Mouse (Mus musculus) left cerebral cortex, postnatal 25 days (tissue): ENCODE measurements around the gene Tmem222. TPM values are rescaled to one million over a fixed set of nuclear protein-coding genes. Genes with fewer than 3 reads are reported as not detected.
A peak's percentile ranks its signal among the peaks of the same experiment; 100 is the strongest.

Source experiments
- DNase-seq, 2 experiments: peaks; one replicate each; pipeline ENCODE4 v3.0.0; 2022; ENCODE audit warnings: low spot score in 2 of 2, mixed read lengths in 1 of 2
- intact Hi-C: fragments of 180-260 bp; cut with DNase I; formaldehyde crosslinking; loops from one replicate; pipeline ENCODE4 v1.15.1; 2025
- total RNA-seq, 2 experiments: library from RNA; stranded (reverse); gene quantifications; 2 replicates each; pipeline ENCODE4 v1.2.3; 2021

Tmem222 gene
- 10 to 100 TPM; 87.4 to 92.5 TPM for total RNA-seq

GRCm38 (mm10) chr4:133277104-133278026, at the start of gene Tmem222:
TSS of gene Tmem222 (minus strand) at chr4:133277792.
- peak; percentile 95 to 98 for DNase-seq
- intact Hi-C loops: loop anchor here (2.0 kb wide), 2 partner anchors 21 to 37 kb away; partner anchors contain the start of gene Map3k6

- intact Hi-C loops: no loop called here
- peak in 1 of 2 experiments; percentile 50 for DNase-seq
Measured at GRCm38 (mm10) chr4:133319667-133320066, 42.1 kb upstream of the Tmem222 start.

- no peak for DNase-seq
- intact Hi-C loops: no loop called here
Measured at GRCm38 (mm10) chr4:133315991-133316390, 38.4 kb upstream of the Tmem222 start.

GRCm38 (mm10) chr4:133314896-133315295, 37.3 kb upstream of the Tmem222 start:
- DNase-seq: no peak
- intact Hi-C loops: loop anchor here (5.0 kb wide), 1 partner anchor 102 kb away; no protein-coding TSS in a partner anchor

- DNase-seq: peak; percentile 84 to 93
- intact Hi-C loops: loop anchor here (1.0 to 5.0 kb wide), 3 partner anchors 31 to 141 kb away; no protein-coding TSS in a partner anchor
Measured at GRCm38 (mm10) chr4:133309948-133310347, 32.4 kb upstream of the Tmem222 start.

GRCm38 (mm10) chr4:133307331-133307730, 29.7 kb upstream of the Tmem222 start:
- peak in 1 of 2 experiments; percentile 59 for DNase-seq
- intact Hi-C loops: no loop called here

- no peak for DNase-seq
- intact Hi-C loops: no loop called here
Measured at GRCm38 (mm10) chr4:133305825-133306224, 28.2 kb upstream of the Tmem222 start.

- intact Hi-C loops: loop anchor here (5.0 kb wide), 1 partner anchor 362 kb away; no protein-coding TSS in a partner anchor
Measured at GRCm38 (mm10) chr4:133304770-133305169, 27.2 kb upstream of the Tmem222 start.

GRCm38 (mm10) chr4:133302668-133303067, 25.1 kb upstream of the Tmem222 start:
- DNase-seq: no peak
- intact Hi-C loops: loop anchor here (5.0 kb wide), 1 partner anchor 360 kb away; no protein-coding TSS in a partner anchor

More at GRCm38 (mm10) chr4:133304770-133305169, 27.2 kb upstream of the Tmem222 start:
- DNase-seq: no peak

- DNase-seq: peak; percentile 74 to 78
- intact Hi-C loops: loop anchor here (5.0 kb wide), 1 partner anchor 360 kb away; no protein-coding TSS in a partner anchor
Measured at GRCm38 (mm10) chr4:133301802-133302201, 24.2 kb upstream of the Tmem222 start.

GRCm38 (mm10) chr4:133300421-133300820, 22.8 kb upstream of the Tmem222 start:
- intact Hi-C loops: loop anchor here (5.0 kb wide), 1 partner anchor 358 kb away; no protein-coding TSS in a partner anchor
- peak in 1 of 2 experiments; percentile 44 for DNase-seq

GRCm38 (mm10) chr4:133299701-133300100, 22.1 kb upstream of the Tmem222 start:
- peak; percentile 67 to 89 for DNase-seq
- intact Hi-C loops: loop anchor here (1.0 to 5.0 kb wide), 5 partner anchors 23 to 357 kb away; partner anchors contain the start of genes Ahdc1 and Tmem222

- peak; percentile 78 to 96 for DNase-seq
- intact Hi-C loops: loop anchor here (1.0 to 5.0 kb wide), 4 partner anchors 22 to 287 kb away; partner anchors contain the start of genes Ahdc1 and Tmem222
Measured at GRCm38 (mm10) chr4:133298516-133299365, 21.1 kb upstream of the Tmem222 start.

GRCm38 (mm10) chr4:133297801-133298238, 20.2 kb upstream of the Tmem222 start:
- intact Hi-C loops: loop anchor here (1.0 to 5.0 kb wide), 4 partner anchors 21 to 241 kb away; partner anchors contain the start of gene Tmem222
- peak; percentile 87 to 92 for DNase-seq

- intact Hi-C loops: loop anchor here (1.0 to 5.0 kb wide), 3 partner anchors 65 to 240 kb away; no protein-coding TSS in a partner anchor
- DNase-seq: no peak
Measured at GRCm38 (mm10) chr4:133297360-133297759, 19.8 kb upstream of the Tmem222 start.

- DNase-seq: no peak
Measured at GRCm38 (mm10) chr4:133294084-133294483, 16.5 kb upstream of the Tmem222 start.

GRCm38 (mm10) chr4:133292901-133293843, 15.6 kb upstream of the Tmem222 start:
- intact Hi-C loops: no loop called here
- DNase-seq: no peak

More at GRCm38 (mm10) chr4:133294084-133294483, 16.5 kb upstream of the Tmem222 start:
- intact Hi-C loops: no loop called here

GRCm38 (mm10) chr4:133292405-133292804, 14.8 kb upstream of the Tmem222 start:
- intact Hi-C loops: no loop called here
- no peak for DNase-seq
